13 mouse cellular contexts compared by ENCODE assay signal in genomic region chr3:129445961-129446360, GRCm38 (mm10).
A peak's percentile ranks its signal among the peaks of the same experiment; 100 is the strongest.
DNase-seq lines count a peak whose midpoint lies in the region.
"Had no signal": no experiment of that assay in that cellular context is flagged by ENCODE, and none has a peak within 500 bp of the region (broad histone marks: within the 10 kb centered on the region; RNA-seq: fewer than 3 reads in every experiment).

No protein-coding gene starts in this region.

- intact Hi-C loops in heart, postnatal 10 days (cut with DNase I): no loop called here

- peak; percentile 7 for DNase-seq in gastrocnemius, adult 18-20 months (ENCODE audit: low spot score)
- DNase-seq in gastrocnemius, adult 8-10 months (ENCODE audit: low spot score in 2 of 2): no peak
- peak; percentile 22 for DNase-seq in urinary bladder, postnatal 25 days (ENCODE audit: low spot score)
- no peak for DNase-seq in urinary bladder, postnatal 4 days (ENCODE audit: low spot score in 2 of 2)
- peak; percentile 90 for DNase-seq in fibroblast of lung, adult 2 months (ENCODE audit: low read depth)
- no peak for DNase-seq in testis, postnatal 14 days (ENCODE audit: low spot score)
- DNase-seq in heart, postnatal 10 days: no peak
- DNase-seq: adrenal gland, adult 8-10 months; adrenal gland, postnatal 36 days; cerebellum, adult 2 months; cerebellum, postnatal 10 days; heart, adult 2 months; heart, postnatal 36 days had no signal

Comparison
In these comparisons a context has a peak if more than half of its experiments do, and no peak if none do; other contexts are left out.
1. DNase-seq: peak in gastrocnemius, adult 18-20 months (single experiment), urinary bladder, postnatal 25 days (single experiment) and fibroblast of lung, adult 2 months (single experiment); none in gastrocnemius, adult 8-10 months (0 of 2), urinary bladder, postnatal 4 days (0 of 2), testis, postnatal 14 days (single experiment) and heart, postnatal 10 days (0 of 2).